Mouse (Mus musculus): ENCODE data around the gene Hemk1. TPM values are rescaled to one million over a fixed set of nuclear protein-coding genes. Genes with fewer than 3 reads are reported as not detected.

Hemk1 gene
- polyA plus RNA-seq, 1 experiment from 2014 or later = 11.6 TPM

- ATAC-seq (ENCODE audit: insufficient number of reproducible peaks, insufficient read depth, low FRiP score, low TSS enrichment, low read depth) = no peak
- no peaks in the 10 kb centered on the region for H3K9me3 ChIP-seq
- no peak overlapping the region for H3K27ac ChIP-seq
- no peak overlapping the region for H3K9ac ChIP-seq (replicated peaks)
- H3K36me3 ChIP-seq = peaks cover 12% of the 10 kb centered on the region
- no peak overlapping the region for H3K4me3 ChIP-seq (replicated peaks)
- no peaks in the 10 kb centered on the region for H3K4me1 ChIP-seq (replicated peaks)
- no peaks in the 10 kb centered on the region; the same call in none of the 2 replicates for H3K27me3 ChIP-seq
- no peak overlapping the region for H3K4me2 ChIP-seq
- 66% methylated on average over 4 of the region's 4 CpGs for WGBS
Measured at GRCm38 (mm10) chr9:107324799-107325561, 13.2 kb downstream of the Hemk1 start.

- ATAC-seq (ENCODE audit: insufficient number of reproducible peaks, insufficient read depth, low FRiP score, low TSS enrichment, low read depth) = no peak
- Histone ChIP-seq H3K27me3 (no peaks in the 10 kb centered on the region; the same call in none of the 2 replicates), H3K9me3 (no peaks in the 10 kb centered on the region), H3K4me1 (replicated peaks) (no peaks in the 10 kb centered on the region), H3K4me3 (replicated peaks) (no peak overlapping the region), H3K36me3 (peaks cover 9% of the 10 kb centered on the region), H3K4me2 (no peak overlapping the region), H3K9ac (replicated peaks) (no peak overlapping the region), H3K27ac (no peak overlapping the region)
- WGBS = 81% methylated on average over 6 of the region's 6 CpGs
Measured at GRCm38 (mm10) chr9:107323558-107323957, 14.6 kb downstream of the Hemk1 start.

GRCm38 (mm10) chr9:107322461-107323050, 15.6 kb downstream of the Hemk1 start:
- WGBS = 74% methylated on average over 8 of the region's 8 CpGs
- Histone ChIP-seq H3K36me3 (no peaks in the 10 kb centered on the region; the same call in 1 of the 2 replicates), H3K4me3 (replicated peaks) (no peak overlapping the region), H3K9ac (replicated peaks) (no peak overlapping the region), H3K4me2 (no peak overlapping the region), H3K27ac (no peak overlapping the region), H3K4me1 (replicated peaks) (no peaks in the 10 kb centered on the region), H3K9me3 (no peaks in the 10 kb centered on the region), H3K27me3 (no peaks in the 10 kb centered on the region; the same call in none of the 2 replicates)
- ATAC-seq (ENCODE audit: insufficient number of reproducible peaks, insufficient read depth, low FRiP score, low TSS enrichment, low read depth) = no peak

GRCm38 (mm10) chr9:107315791-107316190, 22.4 kb downstream of the Hemk1 start:
- 74% methylated on average over 2 of the region's 2 CpGs for WGBS
- Histone ChIP-seq H3K9me3 (no peaks in the 10 kb centered on the region), H3K4me3 (replicated peaks) (no peak overlapping the region), H3K36me3 (no peaks in the 10 kb centered on the region), H3K9ac (replicated peaks) (no peak overlapping the region), H3K4me2 (no peak overlapping the region), H3K4me1 (replicated peaks) (no peaks in the 10 kb centered on the region), H3K27me3 (no peaks in the 10 kb centered on the region; the same call in 1 of the 2 replicates), H3K27ac (no peak overlapping the region)
- no peak for ATAC-seq (ENCODE audit: insufficient number of reproducible peaks, insufficient read depth, low FRiP score, low TSS enrichment, low read depth)

GRCm38 (mm10) chr9:107313926-107314325, 24.2 kb downstream of the Hemk1 start:
- Histone ChIP-seq H3K9me3 (no peaks in the 10 kb centered on the region), H3K36me3 (no peaks in the 10 kb centered on the region), H3K27ac (no peak overlapping the region), H3K4me1 (replicated peaks) (no peaks in the 10 kb centered on the region), H3K4me2 (no peak overlapping the region), H3K27me3 (no peaks in the 10 kb centered on the region; the same call in 1 of the 2 replicates), H3K9ac (replicated peaks) (no peak overlapping the region), H3K4me3 (replicated peaks) (no peak overlapping the region)
- 82% methylated on average over 3 of the region's 3 CpGs for WGBS
- ATAC-seq (ENCODE audit: insufficient number of reproducible peaks, insufficient read depth, low FRiP score, low TSS enrichment, low read depth) = no peak

- H3K9ac ChIP-seq (replicated peaks) = no peak overlapping the region
- no peak for ATAC-seq (ENCODE audit: insufficient number of reproducible peaks, insufficient read depth, low FRiP score, low TSS enrichment, low read depth)
- H3K4me2 ChIP-seq = no peak overlapping the region
- H3K4me3 ChIP-seq (replicated peaks) = no peak overlapping the region
- H3K27me3 ChIP-seq = no peaks in the 10 kb centered on the region; the same call in 1 of the 2 replicates
- H3K27ac ChIP-seq = no peak overlapping the region
- no peaks in the 10 kb centered on the region for H3K9me3 ChIP-seq
- no peaks in the 10 kb centered on the region for H3K36me3 ChIP-seq
- 71% methylated on average over 10 of the region's 10 CpGs for WGBS
- no peaks in the 10 kb centered on the region for H3K4me1 ChIP-seq (replicated peaks)
Measured at GRCm38 (mm10) chr9:107312811-107313584, 25.2 kb downstream of the Hemk1 start.

- no peak overlapping the region for H3K4me3 ChIP-seq (replicated peaks)
- H3K9ac ChIP-seq (replicated peaks) = no peak overlapping the region
- no peaks in the 10 kb centered on the region for H3K36me3 ChIP-seq
- ATAC-seq (ENCODE audit: insufficient number of reproducible peaks, insufficient read depth, low FRiP score, low TSS enrichment, low read depth) = no peak
- H3K4me2 ChIP-seq = no peak overlapping the region
- peaks cover 3% of the 10 kb centered on the region; the same call in 1 of the 2 replicates for H3K4me1 ChIP-seq (replicated peaks)
- no peaks in the 10 kb centered on the region; the same call in 1 of the 2 replicates for H3K27me3 ChIP-seq
- whole genome bisulfite sequencing = 70% methylated on average over 5 of the region's 5 CpGs
- no peak overlapping the region for H3K27ac ChIP-seq
- no peaks in the 10 kb centered on the region for H3K9me3 ChIP-seq
Measured at GRCm38 (mm10) chr9:107309600-107309999, 28.6 kb downstream of the Hemk1 start.

- Histone ChIP-seq H3K36me3 (no peaks in the 10 kb centered on the region), H3K9ac (replicated peaks) (no peak overlapping the region), H3K4me3 (replicated peaks) (no peak overlapping the region), H3K27me3 (no peaks in the 10 kb centered on the region; the same call in 1 of the 2 replicates), H3K4me2 (no peak overlapping the region), H3K27ac (no peak overlapping the region), H3K9me3 (no peaks in the 10 kb centered on the region), H3K4me1 (replicated peaks) (peaks cover 3% of the 10 kb centered on the region; the same call in 1 of the 2 replicates)
- no peak for ATAC-seq (ENCODE audit: insufficient number of reproducible peaks, insufficient read depth, low FRiP score, low TSS enrichment, low read depth)
- WGBS = 56% methylated on average over 9 of the region's 9 CpGs
Measured at GRCm38 (mm10) chr9:107309171-107309570, 29.0 kb downstream of the Hemk1 start.

GRCm38 (mm10) chr9:107308346-107309000, 29.7 kb downstream of the Hemk1 start:
- WGBS = 87% methylated on average over 9 of the region's 9 CpGs
- ATAC-seq (ENCODE audit: insufficient number of reproducible peaks, insufficient read depth, low FRiP score, low TSS enrichment, low read depth) = no peak
- Histone ChIP-seq H3K9ac (replicated peaks) (no peak overlapping the region), H3K4me2 (no peak overlapping the region), H3K4me3 (replicated peaks) (no peak overlapping the region), H3K9me3 (no peaks in the 10 kb centered on the region), H3K4me1 (replicated peaks) (peaks cover 3% of the 10 kb centered on the region; the same call in 1 of the 2 replicates), H3K36me3 (no peaks in the 10 kb centered on the region), H3K27ac (peak overlapping the region; percentile 2; the same call in 1 of the 2 replicates), H3K27me3 (no peaks in the 10 kb centered on the region; the same call in 1 of the 2 replicates)

- 71% methylated on average over 12 of the region's 12 CpGs for WGBS
- Histone ChIP-seq H3K9ac (replicated peaks) (no peak overlapping the region), H3K27ac (peak overlapping the region; percentile 2; the same call in 1 of the 2 replicates), H3K9me3 (no peaks in the 10 kb centered on the region), H3K27me3 (no peaks in the 10 kb centered on the region; the same call in 1 of the 2 replicates), H3K36me3 (no peaks in the 10 kb centered on the region), H3K4me1 (replicated peaks) (peaks cover 3% of the 10 kb centered on the region; the same call in 1 of the 2 replicates), H3K4me3 (replicated peaks) (no peak overlapping the region), H3K4me2 (no peak overlapping the region)
- ATAC-seq (ENCODE audit: insufficient number of reproducible peaks, insufficient read depth, low FRiP score, low TSS enrichment, low read depth) = no peak
Measured at GRCm38 (mm10) chr9:107307886-107308285, 30.3 kb downstream of the Hemk1 start.

Measured in limb, embryonic 12.5 days (tissue).